Mouse (Mus musculus) E14TG2a.4 (cell line): Measurements from ENCODE around the gene Synpo2.
A peak's percentile ranks its signal among the peaks of the same experiment; 100 is the strongest.

Source experiments
- CTCF ChIP-seq: conservative IDR thresholded peaks from 2 replicates; pipeline ENCODE4 v1.5.1; 2014; ENCODE audit warnings: low read length
- NANOG ChIP-seq: IDR thresholded peaks from 2 replicates; pipeline ENCODE4 v1.6.1; 2014; ENCODE audit warnings: borderline replicate concordance, low read length, mixed read lengths
- POU5F1 ChIP-seq: IDR thresholded peaks from 2 replicates; pipeline ENCODE4 v1.6.1; 2014; ENCODE audit warnings: low read length, borderline replicate concordance

DNA sequence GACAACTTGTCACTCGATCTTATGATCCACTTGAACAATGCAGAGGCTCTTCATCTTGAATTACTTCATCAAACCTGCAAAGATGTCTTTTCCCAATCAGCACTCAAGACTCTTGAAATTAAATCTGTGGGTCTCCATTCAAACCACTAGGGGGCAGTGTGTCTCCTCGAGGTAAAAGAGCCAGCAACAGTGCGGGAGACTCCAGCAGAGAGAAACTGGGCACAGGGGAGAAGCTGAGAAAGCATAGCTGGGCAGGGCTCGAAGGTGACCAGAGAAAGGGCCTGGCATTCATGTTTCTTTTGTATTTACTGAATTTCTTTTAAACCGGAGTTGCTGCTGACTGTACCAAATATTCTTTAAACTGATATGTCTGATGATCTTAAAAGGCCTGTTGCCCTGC is 67.1 kb downstream of the Synpo2 start:
- TF ChIP-seq CTCF: peak; percentile 60
- TF ChIP-seq NANOG: no peak
- TF ChIP-seq POU5F1: no peak
